Mouse (Mus musculus): ENCODE results near the gene Ifna6. TPM values are rescaled to one million over a fixed set of nuclear protein-coding genes. Genes with fewer than 3 reads are reported as not detected.
"Not testable (repeated sequence)": the region's sequence is repeated elsewhere in the genome, so short reads cannot be mapped to it uniquely, and the experiment has no call there.

Ifna6 gene
- not detected in 2 replicates for total RNA-seq (2014; fragmentation: Nextera tagmentation)
- total RNA-seq (2017): not detected in 2 replicates

- not testable (repeated sequence) for ATAC-seq (replicated peaks; ENCODE audit: poor library complexity, severe bottlenecking)
These were observed at the start of gene Ifna6 for GRCm38 (mm10) chr4:88827116-88827515. Ifna6 (plus strand) TSS chr4:88827416.

- not testable (repeated sequence) for ATAC-seq (replicated peaks; ENCODE audit: poor library complexity, severe bottlenecking)
These were observed 47.7 kb upstream of the Ifna6 start, which contains the start of gene Gm13272 for GRCm38 (mm10) chr4:88779550-88779949. Gm13272 (plus strand) TSS chr4:88779850.

- ATAC-seq (replicated peaks; ENCODE audit: poor library complexity, severe bottlenecking): not testable (repeated sequence)
These were observed 46.9 kb upstream of the Ifna6 start for GRCm38 (mm10) chr4:88780320-88780719.

GRCm38 (mm10) chr4:88781831-88782230 is 45.4 kb upstream of the Ifna6 start, which contains the start of gene Ifnz:
Ifnz (plus strand) TSS chr4:88782131.
- ATAC-seq (replicated peaks; ENCODE audit: poor library complexity, severe bottlenecking): not testable (repeated sequence)

- ATAC-seq (replicated peaks; ENCODE audit: poor library complexity, severe bottlenecking): not testable (repeated sequence)
These were observed 44.9 kb upstream of the Ifna6 start for GRCm38 (mm10) chr4:88782335-88782734.

GRCm38 (mm10) chr4:88785409-88785808 is 41.8 kb upstream of the Ifna6 start, which contains the start of gene Gm13276:
Gm13276 (plus strand) TSS chr4:88785709.
- ATAC-seq (replicated peaks; ENCODE audit: poor library complexity, severe bottlenecking): not testable (repeated sequence)

- not testable (repeated sequence) for ATAC-seq (replicated peaks; ENCODE audit: poor library complexity, severe bottlenecking)
These were observed 38.8 kb upstream of the Ifna6 start, which contains the start of gene Gm13277 for GRCm38 (mm10) chr4:88788402-88788801. Gm13277 (plus strand) TSS chr4:88788632.

- ATAC-seq (replicated peaks; ENCODE audit: poor library complexity, severe bottlenecking): not testable (repeated sequence)
These were observed 36.0 kb upstream of the Ifna6 start, which contains the start of gene Gm13278 for GRCm38 (mm10) chr4:88791250-88791649. Gm13278 (plus strand) TSS chr4:88791550.

- not testable (repeated sequence) for ATAC-seq (replicated peaks; ENCODE audit: poor library complexity, severe bottlenecking)
These were observed 33.1 kb upstream of the Ifna6 start, which contains the start of gene Gm13275 for GRCm38 (mm10) chr4:88793936-88794675. Gm13275 (plus strand) TSS chr4:88794487.

GRCm38 (mm10) chr4:88797097-88797496 is 30.1 kb upstream of the Ifna6 start, which contains the start of gene Gm13279:
Gm13279 (plus strand) TSS chr4:88797397.
- ATAC-seq (replicated peaks; ENCODE audit: poor library complexity, severe bottlenecking): not testable (repeated sequence)

- not testable (repeated sequence) for ATAC-seq (replicated peaks; ENCODE audit: poor library complexity, severe bottlenecking)
These were observed 27.9 kb upstream of the Ifna6 start, which contains the start of gene Gm13285 for GRCm38 (mm10) chr4:88799365-88799764. Gm13285 (plus strand) TSS chr4:88799665.

GRCm38 (mm10) chr4:88802954-88803353 is 24.3 kb upstream of the Ifna6 start, which contains the start of gene Gm13287:
Gm13287 (plus strand) TSS chr4:88803254.
- not testable (repeated sequence) for ATAC-seq (replicated peaks; ENCODE audit: poor library complexity, severe bottlenecking)

- not testable (repeated sequence) for ATAC-seq (replicated peaks; ENCODE audit: poor library complexity, severe bottlenecking)
These were observed 22.0 kb upstream of the Ifna6 start, which contains the start of gene Gm13288 for GRCm38 (mm10) chr4:88805231-88805630. Gm13288 (plus strand) TSS chr4:88805531.

GRCm38 (mm10) chr4:88805761-88806160 is 21.5 kb upstream of the Ifna6 start:
- ATAC-seq (replicated peaks; ENCODE audit: poor library complexity, severe bottlenecking): not testable (repeated sequence)

GRCm38 (mm10) chr4:88815928-88816327 is 11.3 kb upstream of the Ifna6 start, which contains the start of gene Ifna7:
Ifna7 (plus strand) TSS chr4:88816228.
- ATAC-seq (replicated peaks; ENCODE audit: poor library complexity, severe bottlenecking): no peak

GRCm38 (mm10) chr4:88819659-88820058 is 7.6 kb upstream of the Ifna6 start, which contains the start of gene Ifna11:
Ifna11 (plus strand) TSS chr4:88819959.
- no peak for ATAC-seq (replicated peaks; ENCODE audit: poor library complexity, severe bottlenecking)

GRCm38 (mm10) chr4:88822995-88823394 is 4.2 kb upstream of the Ifna6 start:
- ATAC-seq (replicated peaks; ENCODE audit: poor library complexity, severe bottlenecking): 0 out of 2 replicates have a peak, but pooled peaks have one; percentile 30

- peak; percentile 42; the same call in 1 of the 2 replicates for ATAC-seq (replicated peaks; ENCODE audit: poor library complexity, severe bottlenecking)
These were observed 3.3 kb downstream of the Ifna6 start for GRCm38 (mm10) chr4:88830523-88830922.

GRCm38 (mm10) chr4:88835225-88835624 is 8.0 kb downstream of the Ifna6 start, which contains the start of gene Ifna5:
Ifna5 (plus strand) TSS chr4:88835525.
- ATAC-seq (replicated peaks; ENCODE audit: poor library complexity, severe bottlenecking): not testable (repeated sequence)

- ATAC-seq (replicated peaks; ENCODE audit: poor library complexity, severe bottlenecking): peak; percentile 52
These were observed 11.6 kb downstream of the Ifna6 start for GRCm38 (mm10) chr4:88838828-88839227.

GRCm38 (mm10) chr4:88840058-88840457 is 12.8 kb downstream of the Ifna6 start:
- peak; percentile 52; the same call in 1 of the 2 replicates for ATAC-seq (replicated peaks; ENCODE audit: poor library complexity, severe bottlenecking)

All from granulocyte monocyte progenitor cell, adult 5-6 weeks (primary cell).